Mouse (Mus musculus) embryonic facial prominence, embryonic 11.5 days (tissue): ENCODE measurements around the gene Aldh1b1. TPM values are rescaled to one million over a fixed set of nuclear protein-coding genes. Genes with fewer than 3 reads are reported as not detected.

ENCODE experiments used
- ATAC-seq: fragments of 200-750 bp; cut with Nextera tagmentation; replicated peaks from 2 replicates; pipeline ENCODE4 v1.8.0; 2017; ENCODE audit warnings: low read depth; ENCODE audit not compliant: insufficient number of reproducible peaks, low FRiP score, low TSS enrichment
- DNase-seq: peaks from one replicate; pipeline ENCODE4 v3.0.0-alpha.2; 2015; ENCODE audit warnings: low spot score
- H3K27ac ChIP-seq: fragments of 300-500 bp; sonication (generic); replicated peaks from 2 replicates; pipeline ENCODE4 v1.5.1; 2014; ENCODE audit warnings: mild to moderate bottlenecking, low read depth, low read length, control low read depth
- H3K27me3 ChIP-seq: fragments of 300-500 bp; sonication (generic); 2 replicates; pipeline ENCODE4 v1.6.1; 2014; ENCODE audit warnings: mild to moderate bottlenecking, low read length, moderate library complexity, mixed read lengths; ENCODE audit not compliant: control insufficient read depth, insufficient read depth
- H3K36me3 ChIP-seq: fragments of 300-500 bp; sonication (generic); replicated peaks from 2 replicates; pipeline ENCODE4 v1.6.1; 2014; ENCODE audit warnings: low read depth, mild to moderate bottlenecking, low read length, moderate library complexity, mixed read lengths; ENCODE audit not compliant: control insufficient read depth, insufficient read depth
- H3K4me1 ChIP-seq: fragments of 300-500 bp; sonication (generic); 2 replicates; pipeline ENCODE4 v1.6.1; 2014; ENCODE audit warnings: low read length, mixed read lengths; ENCODE audit not compliant: control insufficient read depth, insufficient read depth
- H3K4me2 ChIP-seq: fragments of 300-500 bp; sonication (generic); 2 replicates; pipeline ENCODE4 v1.6.1; 2014; ENCODE audit warnings: low read depth, mild to moderate bottlenecking, control low read depth, low read length, moderate library complexity
- H3K4me3 ChIP-seq: fragments of 300-500 bp; sonication (generic); 2 replicates; pipeline ENCODE4 v1.5.1; 2014; ENCODE audit warnings: low read depth, low read length, control low read depth
- H3K9ac ChIP-seq: fragments of 300-500 bp; sonication (generic); replicated peaks from 2 replicates; pipeline ENCODE4 v1.6.1; 2014; ENCODE audit warnings: mild to moderate bottlenecking, control low read depth, low read length
- H3K9me3 ChIP-seq: fragments of 300-500 bp; sonication (generic); replicated peaks from 2 replicates; pipeline ENCODE4 v1.6.1; 2016; ENCODE audit warnings: mild to moderate bottlenecking, low read length, inconsistent platforms, mixed read lengths; ENCODE audit not compliant: control insufficient read depth
- WGBS: fragments of 180-500 bp; shearing (Covaris S2); extraction: QIAGEN DNeasy Blood & Tissue Kit; methylation state at CpG from one replicate; pipeline ENCODE4 v1.1.7; 2014; 5-methylcytosine and 5-hydroxymethylcytosine counted together
- polyA plus RNA-seq: library from polyadenylated mRNA; unstranded; fragments of >200 nt; fragmentation: Nextera tagmentation; extraction: Ambion mirVana; gene quantifications from 2 replicates; pipeline ENCODE4 v1.2.1, GENCODE M21; 2014

Aldh1b1 gene
- polyA plus RNA-seq, 1 experiment from 2014 or later, result 2.0 TPM

DNA sequence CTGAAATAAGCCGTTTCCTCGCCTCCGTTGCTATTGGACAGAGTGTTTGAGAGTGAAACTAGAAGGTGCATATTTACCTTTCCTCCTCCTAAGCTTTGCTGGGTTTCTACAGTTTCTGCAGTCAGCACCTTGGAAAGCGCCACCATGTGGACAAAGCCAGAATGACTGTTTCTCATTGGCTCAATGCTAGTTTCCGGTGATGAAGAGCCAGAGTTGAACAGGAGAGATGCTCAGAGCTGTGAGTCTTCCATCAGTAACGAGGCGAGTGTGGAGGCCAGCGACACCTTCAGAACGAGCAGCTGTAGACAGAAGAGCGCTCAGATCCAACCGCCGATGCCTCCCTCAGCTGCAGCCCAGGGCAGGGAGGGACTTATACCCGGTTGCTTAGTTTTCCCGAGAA is 45.5 kb downstream of the Aldh1b1 start:
- DNase-seq (peak; percentile 77), ATAC-seq (no peak)
- WGBS, result 47% methylated on average over 14 of the region's 14 CpGs
- no peak overlapping the region for H3K4me3 ChIP-seq
- no peaks in the 10 kb centered on the region for H3K27me3 ChIP-seq
- no peaks in the 10 kb centered on the region for H3K36me3 ChIP-seq
- no peak overlapping the region for H3K4me2 ChIP-seq
- H3K27ac ChIP-seq, result no peak overlapping the region
- H3K9me3 ChIP-seq, result no peaks in the 10 kb centered on the region
- H3K4me1 ChIP-seq, result no peaks in the 10 kb centered on the region
- H3K9ac ChIP-seq, result no peak overlapping the region

GRCm38 (mm10) chr4:45846263-45846662 is 47.4 kb downstream of the Aldh1b1 start:
- DNase-seq (no peak), ATAC-seq (no peak)
- H3K27me3 ChIP-seq, result no peaks in the 10 kb centered on the region
- H3K4me1 ChIP-seq, result no peaks in the 10 kb centered on the region
- WGBS, result 91% methylated on average over 2 of the region's 2 CpGs
- no peak overlapping the region for H3K27ac ChIP-seq
- H3K9ac ChIP-seq, result no peak overlapping the region
- no peaks in the 10 kb centered on the region for H3K36me3 ChIP-seq
- H3K9me3 ChIP-seq, result no peaks in the 10 kb centered on the region
- H3K4me2 ChIP-seq, result no peak overlapping the region
- H3K4me3 ChIP-seq, result no peak overlapping the region

DNA sequence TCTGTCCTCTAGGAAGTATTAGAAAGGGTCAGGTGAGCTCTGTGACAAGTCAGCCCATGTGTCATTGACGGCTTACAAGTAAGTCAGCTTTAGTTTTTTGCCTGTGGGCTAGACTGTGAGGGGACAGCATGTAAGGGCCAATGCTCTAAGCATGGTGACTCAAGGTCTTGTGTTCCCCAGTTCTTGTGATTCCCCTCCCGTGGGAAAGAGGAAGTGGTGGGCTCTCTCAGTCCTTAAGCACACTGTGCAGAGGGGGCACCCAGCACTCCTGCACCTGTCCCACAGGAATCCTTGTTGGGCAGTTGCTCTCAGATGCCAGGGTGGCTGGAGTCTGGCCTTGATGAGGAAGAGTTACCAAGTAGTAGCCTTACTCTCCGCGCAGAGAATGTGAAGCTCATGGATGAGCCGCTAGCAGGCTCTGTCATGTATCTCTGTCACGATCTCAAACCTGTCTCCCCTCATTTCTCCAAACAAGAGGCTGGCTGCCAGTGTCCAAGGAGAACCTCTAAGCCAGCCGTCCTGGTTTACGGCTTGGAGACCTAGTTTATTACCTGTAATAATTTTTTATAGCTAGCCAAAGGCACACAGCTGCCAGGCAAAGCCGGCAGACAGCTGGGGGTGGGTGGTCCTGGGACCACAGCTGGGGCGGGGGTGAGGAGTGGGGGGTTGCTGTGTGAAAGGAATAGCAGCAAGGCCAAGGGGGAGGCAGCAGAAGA is 49.4 kb downstream of the Aldh1b1 start, which contains the start of gene Stra6l:
Gene Stra6l (plus strand): TSS at position 556 of the 716 bp plus-strand sequence.
- Histone ChIP-seq H3K36me3 (no peaks in the 10 kb centered on the region), H3K4me1 (no peaks in the 10 kb centered on the region), H3K9ac (no peak within 1 kb of the TSS), H3K4me3 (no peak within 1 kb of the TSS), H3K27me3 (no peaks in the 10 kb centered on the region), H3K27ac (no peak within 1 kb of the TSS), H3K4me2 (no peak within 1 kb of the TSS), H3K9me3 (no peaks in the 10 kb centered on the region)
- ATAC-seq, result no peak
- DNase-seq, result no peak
- 74% methylated on average over 10 of the region's 10 CpGs for WGBS

- H3K4me1 ChIP-seq, result no peaks in the 10 kb centered on the region
- ATAC-seq (no peak), DNase-seq (no peak)
- no peak overlapping the region for H3K4me3 ChIP-seq
- no peak overlapping the region for H3K4me2 ChIP-seq
- no peaks in the 10 kb centered on the region for H3K36me3 ChIP-seq
- H3K9me3 ChIP-seq, result no peaks in the 10 kb centered on the region
- no peak overlapping the region for H3K9ac ChIP-seq
- no peaks in the 10 kb centered on the region; the same call in 1 of the 2 replicates for H3K27me3 ChIP-seq
- 51% methylated on average over 10 of the region's 10 CpGs for WGBS
- H3K27ac ChIP-seq, result no peak overlapping the region
Measured at GRCm38 (mm10) chr4:45848825-45849156, 50.0 kb downstream of the Aldh1b1 start.

DNA sequence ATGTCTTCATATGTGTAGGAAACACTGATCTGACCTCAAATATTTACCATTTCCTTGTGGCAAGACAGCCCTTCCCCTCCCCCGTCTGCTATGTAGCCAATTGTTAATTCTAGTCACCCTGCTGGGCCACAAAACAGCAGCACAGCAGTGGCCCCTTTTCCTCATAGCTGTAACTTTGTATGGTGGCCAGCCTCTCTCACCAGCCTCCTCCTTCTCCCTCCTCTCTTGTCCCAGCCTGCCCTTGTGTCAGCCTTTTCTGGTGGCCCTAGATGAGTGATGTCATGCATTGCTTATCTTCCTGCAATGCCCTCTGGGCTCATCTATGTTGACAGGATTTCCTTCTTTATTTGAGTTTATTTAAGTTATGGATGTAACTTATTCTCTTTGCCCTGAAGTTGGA is 50.6 kb downstream of the Aldh1b1 start:
- WGBS, result 45% methylated on average over 1 of the region's 1 CpGs
- Histone ChIP-seq H3K9me3 (no peaks in the 10 kb centered on the region), H3K4me1 (no peaks in the 10 kb centered on the region), H3K27me3 (no peaks in the 10 kb centered on the region; the same call in 1 of the 2 replicates), H3K36me3 (no peaks in the 10 kb centered on the region), H3K9ac (no peak overlapping the region), H3K4me3 (no peak overlapping the region), H3K4me2 (no peak overlapping the region), H3K27ac (no peak overlapping the region)
- ATAC-seq (no peak), DNase-seq (no peak)

GRCm38 (mm10) chr4:45851640-45852051 is 52.8 kb downstream of the Aldh1b1 start:
- no peak overlapping the region for H3K4me3 ChIP-seq
- H3K36me3 ChIP-seq, result no peaks in the 10 kb centered on the region
- DNase-seq, result no peak
- H3K4me1 ChIP-seq, result no peaks in the 10 kb centered on the region
- 49% methylated on average over 3 of the region's 3 CpGs for WGBS
- no peak overlapping the region for H3K9ac ChIP-seq
- no peak for ATAC-seq
- H3K9me3 ChIP-seq, result no peaks in the 10 kb centered on the region
- no peak overlapping the region for H3K27ac ChIP-seq
- H3K4me2 ChIP-seq, result no peak overlapping the region
- H3K27me3 ChIP-seq, result no peaks in the 10 kb centered on the region; the same call in 1 of the 2 replicates

- DNase-seq (no peak), ATAC-seq (no peak)
- no peaks in the 10 kb centered on the region for H3K36me3 ChIP-seq
- H3K27ac ChIP-seq, result no peak overlapping the region
- no peaks in the 10 kb centered on the region; the same call in 1 of the 2 replicates for H3K27me3 ChIP-seq
- no peaks in the 10 kb centered on the region for H3K9me3 ChIP-seq
- H3K4me1 ChIP-seq, result no peaks in the 10 kb centered on the region
- WGBS, result 79% methylated on average over 15 of the region's 15 CpGs
- no peak overlapping the region for H3K4me2 ChIP-seq
- H3K4me3 ChIP-seq, result no peak overlapping the region
- no peak overlapping the region for H3K9ac ChIP-seq
Measured at GRCm38 (mm10) chr4:45853496-45854246, 54.8 kb downstream of the Aldh1b1 start.
